8 mouse cellular contexts compared by ENCODE assay signal in the genomic region with DNA sequence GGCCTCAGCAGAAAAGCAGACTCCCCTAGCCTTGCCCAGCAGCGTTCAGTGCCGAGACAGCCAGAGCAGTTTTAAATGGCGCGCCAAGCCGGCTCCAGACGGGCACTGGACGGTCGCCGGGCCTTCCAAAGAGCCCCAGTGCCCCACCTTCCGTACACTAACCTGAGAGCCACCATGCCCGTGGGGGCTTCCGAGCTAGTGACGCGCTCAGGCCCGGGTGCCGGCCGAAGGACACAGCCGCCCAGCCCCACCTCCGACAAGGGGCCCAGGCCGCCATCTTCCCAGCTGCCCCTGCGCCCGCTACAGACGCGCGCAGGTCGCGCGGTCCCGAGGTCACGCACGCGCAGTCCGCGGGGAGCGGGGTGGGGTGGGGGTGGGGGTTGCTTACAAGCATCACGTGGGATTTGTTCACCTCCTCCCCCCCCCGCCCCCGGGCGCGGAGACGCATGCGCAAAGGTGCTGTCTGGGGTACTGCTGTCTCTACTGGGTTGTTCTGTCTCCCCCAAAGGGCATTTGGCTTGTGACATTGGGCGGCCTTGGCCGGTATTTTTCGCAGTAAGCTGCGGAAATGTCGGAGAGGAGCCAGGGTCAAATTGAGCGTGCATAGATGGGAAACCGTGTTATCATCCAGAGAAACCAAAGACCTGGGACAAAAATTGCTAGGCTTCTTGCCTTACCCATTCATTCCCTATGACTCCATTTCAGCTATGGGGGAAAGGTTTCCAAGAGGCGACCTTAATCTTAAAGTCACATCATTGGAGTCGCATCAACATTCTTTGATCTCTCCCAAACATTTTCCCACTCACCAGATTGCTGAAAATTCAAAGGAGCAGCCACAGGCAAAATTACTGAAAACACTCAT. TPM values are rescaled to one million over a fixed set of nuclear protein-coding genes. Genes with fewer than 3 reads are reported as not detected.
DNase-seq lines count a peak whose midpoint lies in the region; ATAC-seq and TF ChIP-seq lines count a peak whose summit lies in the region.

A gene (minus strand): TSS at position 341 of the 862 bp plus-strand sequence.

- H3K9ac ChIP-seq in embryonic facial prominence, embryonic 15.5 days = peak within 1 kb of the TSS; percentile 87
- H3K9ac ChIP-seq in kidney, embryonic 14.5 days (ENCODE audit: low read depth, low read length) = peak within 1 kb of the TSS; percentile 84
- peak within 1 kb of the TSS; percentile 95 for H3K9ac ChIP-seq in limb, embryonic 15.5 days

- WGBS in bone marrow, adult 2 months = under 1% methylated on average over 51 of the region's 51 CpGs
- under 1% methylated on average over 51 of the region's 51 CpGs for WGBS in embryonic facial prominence, embryonic 15.5 days
- under 1% methylated on average over 51 of the region's 51 CpGs for WGBS in kidney, embryonic 14.5 days
- WGBS in limb, embryonic 15.5 days = under 1% methylated on average over 51 of the region's 51 CpGs

- H3K4me2 ChIP-seq in embryonic facial prominence, embryonic 15.5 days (replicated peaks) = peak within 1 kb of the TSS; percentile 67
- H3K4me2 ChIP-seq in kidney, embryonic 14.5 days (replicated peaks; ENCODE audit: low read depth, low read length) = peak within 1 kb of the TSS; percentile 40
- H3K4me2 ChIP-seq in limb, embryonic 15.5 days = peak within 1 kb of the TSS; percentile 63

- no peak for TF ChIP-seq CTCF in bone marrow, adult 2 months (IDR thresholded peaks at IDR 0.05; ENCODE audit: control insufficient read depth, insufficient read depth, low read length)

- peaks cover 5% of the 10 kb centered on the region; the same call in 1 of the 2 replicates for H3K36me3 ChIP-seq in embryonic facial prominence, embryonic 15.5 days
- H3K36me3 ChIP-seq in kidney, embryonic 14.5 days (ENCODE audit: control insufficient read depth, insufficient read depth, low read length) = peaks cover 19% of the 10 kb centered on the region
- peaks cover 13% of the 10 kb centered on the region for H3K36me3 ChIP-seq in limb, embryonic 15.5 days

- H3K4me1 ChIP-seq in bone marrow, adult 2 months (ENCODE audit: control insufficient read depth, insufficient read depth, low read length) = peaks cover 2% of the 10 kb centered on the region
- peaks cover 14% of the 10 kb centered on the region for H3K4me1 ChIP-seq in embryonic facial prominence, embryonic 15.5 days
- H3K4me1 ChIP-seq in kidney, embryonic 14.5 days (ENCODE audit: control insufficient read depth, insufficient read depth, low read length) = peaks cover 10% of the 10 kb centered on the region; the same call in 1 of the 2 replicates
- peaks cover 13% of the 10 kb centered on the region; the same call in 1 of the 2 replicates for H3K4me1 ChIP-seq in limb, embryonic 15.5 days

- peak within 1 kb of the TSS; percentile 77 for H3K4me3 ChIP-seq in bone marrow, adult 2 months (replicated peaks; ENCODE audit: control insufficient read depth, low read depth, low read length)
- peak within 1 kb of the TSS; percentile 86 for H3K4me3 ChIP-seq in embryonic facial prominence, embryonic 15.5 days (replicated peaks)
- H3K4me3 ChIP-seq in kidney, embryonic 14.5 days (ENCODE audit: low read length) = peak within 1 kb of the TSS; percentile 74
- H3K4me3 ChIP-seq in limb, embryonic 15.5 days = peak within 1 kb of the TSS; percentile 80

- H3K27ac ChIP-seq in bone marrow, adult 2 months (ENCODE audit: control insufficient read depth, insufficient read depth, low read depth, low read length, poor library complexity) = peak within 1 kb of the TSS; percentile 92
- H3K27ac ChIP-seq in embryonic facial prominence, embryonic 15.5 days (replicated peaks) = peak within 1 kb of the TSS; percentile 94
- peak within 1 kb of the TSS; percentile 89 for H3K27ac ChIP-seq in kidney, embryonic 14.5 days (ENCODE audit: low read depth, low read length)
- H3K27ac ChIP-seq in limb, embryonic 15.5 days = peak within 1 kb of the TSS; percentile 95

- peak; percentile 90 for DNase-seq in 416B (ENCODE audit: low read depth)
- peak; percentile 94 for DNase-seq in heart, adult 8-10 months (ENCODE audit: low spot score)
- peak; percentile 66 to 83 for DNase-seq in monocyte, adult 2 months (ENCODE audit: low read depth in 1 of 2, low spot score in 2 of 2)
- peak; percentile 92 to 95 for DNase-seq in spleen, postnatal 36 days (ENCODE audit: low spot score in 2 of 2)

- peak; percentile 97 for ATAC-seq in embryonic facial prominence, embryonic 15.5 days (ENCODE audit: insufficient number of reproducible peaks, low FRiP score, low TSS enrichment, low read depth)
- peak; percentile 99 for ATAC-seq in kidney, embryonic 14.5 days (ENCODE audit: low FRiP score, low TSS enrichment)
- ATAC-seq in limb, embryonic 15.5 days (ENCODE audit: insufficient number of reproducible peaks, low FRiP score, low TSS enrichment, low read depth) = peak; percentile 97

- no peaks in the 10 kb centered on the region for H3K27me3 ChIP-seq in embryonic facial prominence, embryonic 15.5 days
- H3K27me3 ChIP-seq in kidney, embryonic 14.5 days (ENCODE audit: control insufficient read depth, insufficient read depth, low read length) = no peaks in the 10 kb centered on the region
- no peaks in the 10 kb centered on the region for H3K27me3 ChIP-seq in limb, embryonic 15.5 days

- peak; percentile 94 for TF ChIP-seq POLR2A in bone marrow, adult 2 months (IDR thresholded peaks at IDR 0.05; ENCODE audit: borderline replicate concordance, control insufficient read depth, low read depth, low read length)

- H3K9me3 ChIP-seq in embryonic facial prominence, embryonic 15.5 days (replicated peaks) = no peaks in the 10 kb centered on the region
- no peaks in the 10 kb centered on the region for H3K9me3 ChIP-seq in kidney, embryonic 14.5 days (ENCODE audit: control insufficient read depth, low read length)
- no peaks in the 10 kb centered on the region for H3K9me3 ChIP-seq in limb, embryonic 15.5 days

RNA-seq across cellular contexts. Expression of the gene that starts here (rescaled TPM):
- polyA plus RNA-seq in bone marrow, adult 2 months (2011; ENCODE audit: insufficient read depth, insufficient read length, low replicate concordance, missing spikeins) = 9.1 and 13.8 TPM in 2 replicates
- polyA plus RNA-seq in embryonic facial prominence, embryonic 15.5 days (2015; fragmentation: Nextera tagmentation; extraction: Ambion mirVana) = 32.4 and 33.2 TPM in 2 replicates
- total RNA-seq in heart, adult 8-10 months (2022) = 10 to 100 TPM; 16.5 to 20.8 (median 17.1) TPM
- 36.5 and 38.8 TPM in 2 replicates for polyA plus RNA-seq in kidney, embryonic 14.5 days (2014; fragmentation: Nextera tagmentation; extraction: Ambion mirVana)
- polyA plus RNA-seq in limb, embryonic 15.5 days (2015; fragmentation: Nextera tagmentation; extraction: Ambion mirVana) = 29.1 and 30.3 TPM in 2 replicates

Comparison
In these comparisons a context has a peak if more than half of its experiments do, and no peak if none do; other contexts are left out.
1. Peak in every context shown above with its lines: DNase-seq, ATAC-seq, H3K4me3 ChIP-seq and H3K27ac ChIP-seq.